Mouse (Mus musculus): ENCODE measurements around the gene Itgb5.

GRCm38 (mm10) chr16:33879556-33879955 is 50.1 kb downstream of the Itgb5 start:
- TF ChIP-seq TAL1 (IDR thresholded peaks at IDR 0.05; ENCODE audit: low read length), result no peak
- no peak for TF ChIP-seq GATA1 (IDR thresholded peaks at IDR 0.05; ENCODE audit: low read length)

All from erythroblast, embryonic 14.5 days (primary cell).